ENCODE assay signal across 7 mouse cellular contexts in the genomic region with DNA sequence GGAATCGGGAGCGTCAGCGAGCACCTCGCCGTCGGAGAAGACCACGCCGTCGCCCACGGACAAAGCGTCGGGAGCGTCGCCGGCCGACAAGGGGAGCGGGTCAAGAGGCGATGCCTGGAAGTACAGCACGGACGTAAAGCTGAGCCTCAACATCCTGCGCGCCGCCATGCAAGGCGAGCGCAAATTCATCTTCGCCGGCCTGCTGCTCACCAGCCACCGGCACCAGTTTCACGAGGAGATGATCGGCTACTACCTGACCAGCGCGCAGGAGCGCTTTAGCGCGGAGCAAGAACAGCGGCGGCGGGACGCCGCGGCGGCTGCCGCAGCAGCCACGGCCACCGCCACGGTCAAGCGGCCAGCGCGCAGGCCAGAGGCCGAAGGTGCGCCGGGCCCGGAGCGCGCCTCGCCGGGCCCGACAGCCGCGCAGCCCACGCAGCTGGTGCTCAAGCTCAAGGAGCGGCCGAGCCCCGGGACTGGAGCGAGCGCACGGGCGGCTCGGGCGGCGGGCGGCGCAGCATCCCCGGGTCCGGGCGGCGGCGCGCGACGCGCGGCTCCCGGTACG.
DNase-seq lines count a peak whose midpoint lies in the region; ATAC-seq and TF ChIP-seq lines count a peak whose summit lies in the region.

No protein-coding gene starts in this region.

- H3K9ac ChIP-seq in lung, embryonic 16.5 days (ENCODE audit: low read length) = no peak overlapping the region
- no peak overlapping the region; the same call in 1 of the 2 replicates for H3K9ac ChIP-seq in intestine, embryonic 16.5 days (ENCODE audit: low read depth, low read length)
- H3K9ac ChIP-seq in neural tube, embryonic 14.5 days (replicated peaks; ENCODE audit: low read depth, low read length) = peak overlapping the region; percentile 42

- H3K4me1 ChIP-seq in lung, embryonic 16.5 days (replicated peaks; ENCODE audit: control insufficient read depth, insufficient read depth, low read length) = peaks cover 16% of the 10 kb centered on the region
- H3K4me1 ChIP-seq in embryonic fibroblast, embryonic 13.5 days (ENCODE audit: control insufficient read depth, insufficient read depth, low read length) = no peaks in the 10 kb centered on the region
- H3K4me1 ChIP-seq in intestine, embryonic 16.5 days (ENCODE audit: control insufficient read depth, insufficient read depth, low read length) = peaks cover 11% of the 10 kb centered on the region; the same call in 1 of the 2 replicates
- peaks cover 13% of the 10 kb centered on the region for H3K4me1 ChIP-seq in neural tube, embryonic 14.5 days (ENCODE audit: control insufficient read depth, insufficient read depth, low read length)

- ATAC-seq in lung, embryonic 16.5 days (ENCODE audit: low read depth) = no peak
- ATAC-seq in intestine, embryonic 16.5 days = no peak
- peak; percentile 2; the same call in 1 of the 2 replicates for ATAC-seq in neural tube, embryonic 14.5 days (ENCODE audit: low read depth)

- H3K4me3 ChIP-seq in lung, embryonic 16.5 days (ENCODE audit: low read length) = peak overlapping the region; percentile 46
- H3K4me3 ChIP-seq in embryonic fibroblast, embryonic 13.5 days (ENCODE audit: insufficient read depth, low read length) = peak overlapping the region; percentile 20
- H3K4me3 ChIP-seq in intestine, embryonic 16.5 days (ENCODE audit: low read length) = peak overlapping the region; percentile 47
- H3K4me3 ChIP-seq in neural tube, embryonic 14.5 days (ENCODE audit: low read depth, low read length) = peak overlapping the region; percentile 44

- no peak for TF ChIP-seq POLR2A in embryonic fibroblast, embryonic 13.5 days (IDR thresholded peaks at IDR 0.05; ENCODE audit: low read depth, low read length)

- peak overlapping the region; percentile 67 for H3K4me2 ChIP-seq in lung, embryonic 16.5 days (ENCODE audit: low read depth, low read length)
- H3K4me2 ChIP-seq in intestine, embryonic 16.5 days (ENCODE audit: low read depth, low read length) = peak overlapping the region; percentile 77
- H3K4me2 ChIP-seq in neural tube, embryonic 14.5 days (ENCODE audit: low read depth, low read length) = peak overlapping the region; percentile 70

- no peaks in the 10 kb centered on the region for H3K9me3 ChIP-seq in lung, embryonic 16.5 days (ENCODE audit: control insufficient read depth, low read length)
- H3K9me3 ChIP-seq in intestine, embryonic 16.5 days (ENCODE audit: control insufficient read depth, low read length) = no peaks in the 10 kb centered on the region
- no peaks in the 10 kb centered on the region for H3K9me3 ChIP-seq in neural tube, embryonic 14.5 days (ENCODE audit: control insufficient read depth, low read length)

- no peak for DNase-seq in lung, postnatal 36 days
- DNase-seq in ovary, postnatal 36 days (ENCODE audit: low spot score) = no peak
- no peak for DNase-seq in gastrocnemius, postnatal 25 days

- no peak overlapping the region for H3K27ac ChIP-seq in lung, embryonic 16.5 days (ENCODE audit: low read length)
- no peak overlapping the region for H3K27ac ChIP-seq in embryonic fibroblast, embryonic 13.5 days (ENCODE audit: insufficient read depth, low read length)
- H3K27ac ChIP-seq in intestine, embryonic 16.5 days (ENCODE audit: low read length) = no peak overlapping the region
- H3K27ac ChIP-seq in neural tube, embryonic 14.5 days (ENCODE audit: low read depth, low read length) = no peak overlapping the region; the same call in 1 of the 2 replicates

- H3K36me3 ChIP-seq in lung, embryonic 16.5 days (ENCODE audit: control insufficient read depth, insufficient read depth, low read length) = no peaks in the 10 kb centered on the region
- no peaks in the 10 kb centered on the region for H3K36me3 ChIP-seq in intestine, embryonic 16.5 days (ENCODE audit: control insufficient read depth, insufficient read depth, low read length)
- no peaks in the 10 kb centered on the region for H3K36me3 ChIP-seq in neural tube, embryonic 14.5 days (ENCODE audit: control insufficient read depth, insufficient read depth, low read length)

- under 1% methylated on average over 81 of the region's 85 CpGs for WGBS in lung, embryonic 16.5 days
- WGBS in intestine, embryonic 16.5 days = under 1% methylated on average over 55 of the region's 85 CpGs
- WGBS in neural tube, embryonic 14.5 days = under 1% methylated on average over 64 of the region's 85 CpGs

- no peak for TF ChIP-seq CTCF in embryonic fibroblast, embryonic 13.5 days (IDR thresholded peaks at IDR 0.05; ENCODE audit: borderline replicate concordance, insufficient read depth, low read length)

- H3K27me3 ChIP-seq in lung, embryonic 16.5 days (ENCODE audit: control insufficient read depth, insufficient read depth, low read depth, low read length) = peaks cover 75% of the 10 kb centered on the region
- H3K27me3 ChIP-seq in intestine, embryonic 16.5 days (replicated peaks; ENCODE audit: control insufficient read depth, insufficient read depth, low read length) = peaks cover 74% of the 10 kb centered on the region
- peaks cover 52% of the 10 kb centered on the region for H3K27me3 ChIP-seq in neural tube, embryonic 14.5 days (ENCODE audit: control insufficient read depth, insufficient read depth, low read length)
